Mouse (Mus musculus): ENCODE results near the gene C8g.
A peak's percentile ranks its signal among the peaks of the same experiment; 100 is the strongest.

C8g gene

DNA sequence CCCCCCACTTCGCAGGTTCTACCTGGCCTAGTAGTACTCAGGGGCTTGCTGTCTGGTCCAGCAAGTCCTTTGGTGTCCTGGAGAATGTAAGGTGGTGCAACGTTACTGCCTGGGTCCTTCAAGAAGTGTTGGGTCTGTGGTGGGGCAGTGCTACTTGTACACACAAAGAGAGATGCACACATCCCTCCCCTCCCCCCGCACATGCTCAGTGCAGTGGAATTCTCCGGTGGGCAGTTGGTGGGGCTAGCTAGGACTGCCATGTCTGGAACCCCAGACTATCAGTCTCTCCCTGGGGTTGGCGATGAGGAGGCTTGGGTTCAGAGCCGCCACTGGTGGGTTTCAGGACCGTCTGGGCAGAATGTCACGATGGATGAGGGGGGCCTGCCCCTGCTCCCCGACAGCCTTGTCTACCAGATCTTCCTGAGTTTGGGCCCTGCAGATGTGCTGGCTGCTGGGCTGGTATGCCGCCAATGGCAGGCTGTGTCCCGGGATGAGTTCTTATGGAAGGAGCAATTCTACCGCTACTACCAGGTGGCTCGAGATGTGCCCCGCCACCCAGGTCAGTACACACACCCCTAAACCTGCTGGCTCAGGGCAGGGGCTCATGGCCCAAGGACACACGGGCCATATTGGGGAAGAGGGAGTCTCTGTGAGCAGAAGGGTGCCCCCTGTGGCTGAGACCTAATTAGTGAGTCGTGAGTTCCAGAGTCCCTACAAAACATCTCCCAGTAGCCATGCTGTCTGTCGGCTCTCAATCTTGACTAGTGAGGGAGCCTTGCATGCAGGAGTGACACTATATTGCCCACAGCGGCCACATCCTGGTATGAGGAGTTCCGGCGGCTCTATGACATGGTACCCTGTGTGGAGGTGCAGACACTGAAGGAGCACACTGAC is at the start of gene C8g:
TSS of gene C8g (minus strand) at position 127 of the 894 bp plus-strand sequence.
- DNase-seq (ENCODE audit: low spot score): no peak

GRCm38 (mm10) chr2:25551186-25551585 is 49.7 kb upstream of the C8g start:
- no peak for DNase-seq (ENCODE audit: low spot score)

DNA sequence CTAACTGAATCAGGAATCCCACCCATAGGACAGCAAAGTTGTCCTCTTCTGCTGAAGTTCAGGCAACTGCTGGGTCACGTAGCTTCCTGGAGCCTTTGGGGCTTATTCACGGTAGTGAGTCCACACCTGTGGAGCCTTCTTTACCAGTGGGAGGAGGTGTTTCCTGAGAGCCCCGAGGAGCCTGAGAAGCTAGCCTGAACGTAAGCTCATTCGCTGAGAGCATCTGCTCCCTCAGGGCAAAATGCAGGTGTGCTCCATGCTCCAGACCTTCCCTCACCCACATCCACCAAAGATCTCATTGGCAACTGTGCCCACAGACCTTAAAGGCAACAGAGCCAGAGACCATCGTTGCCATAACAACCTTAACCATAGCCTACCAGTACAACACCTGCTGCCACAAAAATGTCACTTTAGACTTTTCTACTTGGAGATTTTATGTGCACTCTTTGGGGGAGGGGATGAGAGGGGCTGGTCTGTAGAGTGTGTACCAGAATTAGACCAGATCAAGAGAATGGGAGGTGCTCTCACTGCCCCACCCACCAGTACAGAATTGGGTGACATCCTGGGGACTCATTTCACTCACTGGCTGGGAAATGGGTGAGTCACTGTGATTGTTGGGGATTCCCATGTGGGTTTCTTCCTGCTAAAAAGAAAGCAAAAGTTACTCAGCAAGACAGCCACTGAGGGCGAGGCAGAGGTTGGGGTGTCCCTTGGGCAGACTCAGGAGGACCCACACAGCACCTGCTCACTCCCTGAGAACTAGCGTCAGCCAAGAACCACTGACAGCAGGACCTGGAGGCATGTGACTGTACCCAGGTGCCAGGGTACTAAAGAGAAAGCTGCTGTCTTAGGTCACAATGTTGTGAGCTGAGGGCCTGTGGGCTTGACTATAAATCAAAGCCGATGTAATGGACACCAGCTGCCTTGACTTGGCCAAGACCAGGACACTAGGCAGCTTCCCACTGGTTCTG is 47.8 kb upstream of the C8g start:
- DNase-seq (ENCODE audit: low spot score): no peak

- DNase-seq (ENCODE audit: low spot score): peak; percentile 96
These were observed 45.4 kb upstream of the C8g start, which contains the start of gene Traf2 for GRCm38 (mm10) chr2:25546811-25547491. TSS of gene Traf2 (minus strand) at chr2:25546940.

GRCm38 (mm10) chr2:25545996-25546810 is 44.7 kb upstream of the C8g start:
- no peak for DNase-seq (ENCODE audit: low spot score)

DNA sequence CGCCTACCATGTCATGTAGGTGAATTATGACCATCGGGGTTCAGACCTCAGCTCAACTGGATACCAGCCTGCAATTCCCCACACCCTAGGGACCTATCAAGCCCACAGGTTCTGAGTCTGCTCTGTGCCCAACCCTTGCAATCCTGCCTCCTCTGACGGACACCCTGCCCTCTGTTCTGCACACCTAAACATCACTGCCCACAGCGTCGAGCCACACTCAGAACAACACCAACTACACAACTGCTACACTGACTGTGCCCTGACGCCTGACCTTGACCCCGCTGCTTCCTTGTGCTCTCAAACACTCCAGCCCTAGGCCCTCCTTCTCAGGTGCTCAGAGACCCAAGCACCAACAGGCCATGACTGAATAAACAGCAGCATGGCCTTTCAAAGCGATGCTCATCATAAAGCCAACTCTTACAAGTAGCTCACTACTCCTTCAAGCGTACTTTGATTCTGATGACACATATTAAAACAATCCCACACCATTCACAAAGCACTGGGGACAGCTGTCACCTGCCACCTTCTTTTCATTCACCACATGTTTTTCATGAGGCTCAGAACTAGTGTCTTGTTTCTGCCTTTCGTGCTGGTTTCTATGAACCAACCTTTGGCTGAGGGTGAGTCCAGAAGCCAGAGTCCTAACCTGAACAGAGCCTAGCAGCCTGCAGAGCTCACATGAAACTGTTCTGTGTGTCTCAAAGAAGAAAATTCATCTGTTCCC is 40.3 kb upstream of the C8g start:
- no peak for DNase-seq (ENCODE audit: low spot score)

- DNase-seq (ENCODE audit: low spot score): no peak
These were observed 39.0 kb upstream of the C8g start for GRCm38 (mm10) chr2:25540541-25540948.

DNA sequence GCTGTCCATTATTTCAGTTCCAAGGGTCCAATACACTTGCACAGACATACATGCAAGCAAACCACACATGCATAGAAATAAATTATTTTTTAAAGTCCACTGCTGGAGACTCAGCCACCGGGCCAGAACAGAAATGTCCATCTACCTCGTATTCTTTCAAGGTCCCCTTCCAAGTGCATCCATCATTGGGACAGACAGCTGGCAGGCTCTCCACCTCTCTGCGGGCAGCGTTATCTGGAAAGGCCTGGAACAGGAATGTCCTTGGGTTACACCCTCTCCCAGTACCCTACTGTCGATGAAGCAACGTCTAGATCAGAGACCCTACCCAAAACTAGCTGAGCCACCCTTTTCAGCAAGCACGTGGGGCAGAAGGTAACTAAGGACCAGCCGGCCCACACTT is 35.0 kb upstream of the C8g start:
- DNase-seq (ENCODE audit: low spot score): no peak

DNA sequence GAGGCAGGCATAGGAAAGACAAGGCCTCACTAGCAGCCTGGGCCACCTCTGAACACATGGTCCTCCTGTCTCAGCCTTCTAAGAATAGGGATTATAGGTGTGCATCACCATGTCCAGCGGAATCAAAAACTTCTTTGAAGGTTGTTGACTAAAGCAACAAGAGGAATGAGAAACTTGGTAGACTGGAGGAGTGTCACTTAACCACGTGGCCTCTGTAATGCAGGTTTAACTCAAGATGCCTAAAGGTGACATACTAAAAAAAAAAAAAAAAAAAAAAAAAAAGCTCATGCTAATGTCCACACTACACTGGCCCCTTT is 33.3 kb upstream of the C8g start:
- DNase-seq (ENCODE audit: low spot score): no peak

- peak; percentile 35 for DNase-seq (ENCODE audit: low spot score)
These were observed 32.8 kb upstream of the C8g start for GRCm38 (mm10) chr2:25534178-25534865.

GRCm38 (mm10) chr2:25533707-25534106 is 32.2 kb upstream of the C8g start:
- DNase-seq (ENCODE audit: low spot score): no peak

GRCm38 (mm10) chr2:25526510-25527302 is 25.2 kb upstream of the C8g start:
- no peak for DNase-seq (ENCODE audit: low spot score)

DNA sequence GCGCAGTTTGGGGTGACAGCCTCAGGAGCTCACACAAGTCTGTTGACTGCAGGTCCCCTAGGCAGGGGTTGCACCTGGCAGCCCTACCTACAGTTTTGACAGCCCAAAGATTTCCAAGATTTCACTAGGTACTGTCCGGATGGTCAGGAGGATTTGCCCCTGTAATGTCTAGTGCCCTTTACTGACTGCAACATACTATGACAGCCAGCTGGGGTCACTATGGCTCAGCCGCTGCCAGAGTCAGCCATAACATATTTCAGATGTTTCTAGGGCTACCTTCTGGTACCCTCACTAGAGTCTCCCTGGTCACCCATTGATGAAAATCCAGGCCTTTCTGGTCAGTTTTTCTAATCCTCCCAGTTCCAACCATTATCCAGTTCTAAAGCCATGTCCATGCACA is 8.4 kb upstream of the C8g start:
- no peak for DNase-seq (ENCODE audit: low spot score)

DNA sequence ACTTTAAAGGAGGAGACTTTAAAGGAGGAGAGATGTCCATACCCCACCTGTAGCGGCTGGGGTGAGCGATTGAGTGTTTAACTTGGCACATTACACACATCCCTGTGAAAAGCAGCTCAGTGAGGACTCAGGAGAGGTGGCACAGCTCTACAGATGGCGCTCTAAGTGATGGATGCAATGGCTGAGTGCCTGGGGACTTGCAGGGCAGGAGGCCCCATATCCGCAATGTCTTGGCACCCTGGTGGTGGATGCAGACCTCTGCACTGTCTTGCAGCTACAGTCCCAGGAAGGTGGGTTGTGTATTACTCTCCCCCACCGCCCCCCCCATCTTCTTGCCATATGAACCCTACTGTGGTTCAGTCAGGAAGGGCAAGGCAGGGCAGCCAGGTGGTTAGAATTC is 5.4 kb upstream of the C8g start:
- DNase-seq (ENCODE audit: low spot score): no peak

DNA sequence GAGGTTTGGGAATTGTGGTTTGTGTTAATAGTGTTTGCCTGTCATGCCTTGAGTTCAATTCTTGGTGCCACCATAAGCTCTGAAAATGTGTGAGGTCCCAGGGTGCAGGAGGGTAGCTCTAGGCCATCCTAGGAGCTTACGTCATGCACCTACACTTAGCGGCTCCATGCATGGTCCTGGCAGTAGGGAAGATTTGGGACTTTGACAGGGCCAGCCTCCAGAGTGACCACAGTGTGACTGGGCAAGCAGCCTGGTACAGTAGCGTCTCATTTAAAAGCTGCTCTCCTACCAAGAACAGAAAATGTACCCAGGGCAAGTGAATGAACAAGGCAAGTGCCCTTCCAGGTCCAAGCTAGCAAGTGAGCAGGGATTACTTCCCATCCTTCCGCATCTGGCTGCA is 4.3 kb upstream of the C8g start:
- DNase-seq (ENCODE audit: low spot score): no peak

GRCm38 (mm10) chr2:25505000-25505399 is 3.5 kb upstream of the C8g start:
- DNase-seq (ENCODE audit: low spot score): no peak

DNA sequence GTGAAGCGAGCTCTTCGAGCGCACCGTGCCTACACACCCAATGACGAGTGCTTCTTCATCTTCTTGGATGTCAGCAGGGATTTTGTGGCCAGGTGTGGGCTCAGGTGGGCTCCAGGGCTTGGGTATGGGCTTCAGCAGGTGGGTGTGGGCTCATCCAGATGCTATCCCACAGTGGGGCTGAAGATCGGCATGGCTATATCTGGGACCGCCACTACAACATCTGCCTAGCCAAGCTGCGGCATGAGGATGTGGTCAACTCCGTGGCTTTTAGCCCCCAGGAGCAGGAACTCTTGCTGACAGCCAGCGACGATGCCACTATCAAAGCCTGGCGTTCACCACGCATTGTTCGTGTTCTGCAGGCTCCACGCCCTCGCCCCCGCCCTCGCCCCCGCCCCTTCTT is 3.0 kb upstream of the C8g start:
- no peak for DNase-seq (ENCODE audit: low spot score)

DNA sequence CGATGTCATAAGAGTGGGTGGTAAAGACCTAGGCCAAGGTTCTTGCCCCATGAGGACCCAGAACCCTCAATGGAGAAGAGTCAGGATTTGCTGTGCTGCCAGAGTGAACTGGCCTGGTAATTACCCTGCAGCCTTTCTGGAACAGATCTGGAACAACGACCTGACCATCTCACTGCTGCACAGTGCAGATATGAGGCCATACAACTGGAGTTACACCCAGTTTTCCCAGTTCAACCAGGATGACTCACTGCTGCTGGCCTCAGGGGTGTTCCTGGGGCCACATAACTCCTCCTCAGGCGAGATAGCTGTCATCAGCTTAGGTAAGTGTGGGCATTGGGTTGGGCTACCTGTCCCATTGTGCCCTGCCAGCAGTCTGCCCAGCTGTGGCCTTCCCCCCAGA is 1.2 kb upstream of the C8g start:
- no peak for DNase-seq (ENCODE audit: low spot score)
